Mouse (Mus musculus) liver (tissue): Measurements from ENCODE around the gene Txndc15.
A peak's percentile ranks its signal among the peaks of the same experiment; 100 is the strongest.
"Not testable (repeated sequence)": the region's sequence is repeated elsewhere in the genome, so short reads cannot be mapped to it uniquely, and the experiment has no call there.

Source experiments
- DNase-seq: peaks from one replicate; pipeline ENCODE4 v3.0.0-alpha.2; 2020; ENCODE audit warnings: mixed read lengths

Gene Txndc15

DNA sequence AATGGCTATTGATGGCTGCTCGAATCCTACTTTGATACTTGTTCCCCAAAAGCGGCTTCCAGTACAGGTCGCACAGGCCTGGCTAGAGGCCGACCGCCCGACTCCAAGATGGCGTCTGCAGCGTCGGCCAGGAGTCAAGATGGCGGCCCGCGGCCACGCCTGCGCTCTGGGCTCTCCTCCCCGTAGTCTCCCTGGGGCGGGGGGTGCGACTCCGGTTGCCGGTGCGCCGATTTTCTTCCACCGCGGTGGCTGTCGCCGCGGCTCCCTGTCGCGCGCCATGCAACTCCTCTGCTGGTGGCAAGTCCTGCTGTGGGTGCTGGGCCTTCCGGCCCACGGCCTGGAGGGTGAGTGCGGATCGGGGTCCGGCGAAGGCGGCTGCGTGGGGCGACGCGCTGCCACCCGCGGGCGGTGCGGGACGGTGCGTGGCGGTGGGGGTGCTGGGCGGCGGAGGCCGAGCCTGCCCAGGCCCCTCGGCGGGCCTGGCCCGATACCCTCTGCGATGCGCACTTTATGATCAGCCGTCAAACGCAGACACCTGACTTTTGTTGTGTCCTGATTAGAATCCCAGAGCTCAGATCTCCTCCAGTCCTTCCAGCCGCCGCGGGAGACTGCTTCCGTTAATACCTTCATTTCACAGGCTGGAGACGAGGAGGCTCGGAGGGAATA is at the start of gene Txndc15:
Txndc15 (plus strand) TSS at position 150 of the 666 bp plus-strand sequence.
- peak; percentile 89 for DNase-seq

DNA sequence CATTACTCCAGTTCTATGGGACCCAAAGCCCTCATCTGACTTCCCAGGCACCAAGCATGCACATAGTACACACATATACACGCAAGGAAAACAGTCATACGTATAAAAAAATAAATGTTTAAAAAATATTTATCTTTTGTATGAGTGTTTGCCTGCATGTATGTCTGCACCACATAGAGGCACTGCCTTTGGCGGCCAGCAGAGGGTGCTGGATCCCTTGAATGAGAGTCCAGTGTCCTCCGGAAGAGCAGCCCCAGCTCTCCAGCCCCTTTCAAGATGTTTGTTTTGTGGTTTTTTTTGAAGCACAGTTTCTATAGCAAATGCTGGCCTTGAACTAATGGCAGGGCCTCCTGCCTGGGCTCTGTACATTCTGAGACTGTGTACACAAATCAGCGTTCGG is 45.9 kb upstream of the Txndc15 start:
- DNase-seq: peak; percentile 55

DNA sequence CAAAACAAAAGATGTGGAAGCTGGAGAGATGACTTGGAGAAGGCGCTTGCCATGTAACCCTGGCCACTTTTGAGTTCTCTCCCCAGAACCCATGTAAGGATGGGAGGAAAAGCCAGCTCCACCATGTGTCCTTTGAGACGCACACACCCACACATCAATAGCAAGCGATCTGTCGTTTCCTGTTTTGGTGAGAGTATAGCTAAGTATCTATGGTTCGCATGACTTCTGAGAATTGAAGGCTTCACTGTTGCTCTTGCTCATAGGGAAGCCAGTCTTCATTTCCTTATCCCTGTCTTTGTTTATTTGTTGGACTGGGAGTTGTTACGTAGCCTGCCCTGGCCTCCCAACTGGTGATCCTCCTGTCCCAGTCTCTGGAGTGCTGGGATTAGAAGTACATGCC is 41.7 kb upstream of the Txndc15 start:
- no peak for DNase-seq

DNA sequence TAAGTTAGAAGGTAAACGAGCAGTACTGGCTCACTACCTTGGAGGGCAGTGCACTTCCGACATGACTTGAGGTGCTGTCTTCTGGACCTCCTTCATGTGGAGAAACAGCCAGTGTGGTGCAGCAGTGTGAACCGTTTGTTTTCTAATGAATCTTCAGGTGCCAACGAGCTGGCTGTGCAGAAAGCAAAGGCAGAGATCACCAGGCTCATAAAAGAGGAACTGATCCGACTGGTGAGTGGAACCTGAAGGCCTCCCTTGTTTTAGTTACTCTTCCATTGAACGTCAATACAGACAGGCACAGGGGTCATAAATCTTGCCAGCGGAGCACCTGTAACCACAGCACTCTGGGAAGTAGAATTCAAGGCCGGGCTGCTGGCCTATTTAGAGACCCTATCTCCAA is 37.1 kb upstream of the Txndc15 start:
- no peak for DNase-seq

DNA sequence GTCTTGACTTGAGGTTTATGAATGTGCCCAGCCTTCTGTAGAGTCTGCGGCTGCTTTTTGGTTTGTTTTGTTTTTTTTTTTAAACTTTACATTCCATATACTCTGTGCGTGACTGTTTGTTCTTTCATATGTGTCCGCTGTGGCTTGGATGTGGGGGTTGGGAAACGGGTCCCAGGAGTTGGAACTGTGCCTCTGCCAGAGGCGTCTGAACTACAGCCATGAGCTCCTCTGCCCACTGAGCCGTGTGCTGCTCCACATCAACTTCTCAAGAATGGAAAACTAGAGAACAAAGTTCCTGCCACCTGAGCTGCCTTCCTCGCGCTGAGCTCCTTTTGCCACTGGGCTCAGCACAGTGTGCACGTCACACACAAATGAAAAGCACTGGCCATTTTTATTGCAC is 32.2 kb upstream of the Txndc15 start:
- DNase-seq: no peak

DNA sequence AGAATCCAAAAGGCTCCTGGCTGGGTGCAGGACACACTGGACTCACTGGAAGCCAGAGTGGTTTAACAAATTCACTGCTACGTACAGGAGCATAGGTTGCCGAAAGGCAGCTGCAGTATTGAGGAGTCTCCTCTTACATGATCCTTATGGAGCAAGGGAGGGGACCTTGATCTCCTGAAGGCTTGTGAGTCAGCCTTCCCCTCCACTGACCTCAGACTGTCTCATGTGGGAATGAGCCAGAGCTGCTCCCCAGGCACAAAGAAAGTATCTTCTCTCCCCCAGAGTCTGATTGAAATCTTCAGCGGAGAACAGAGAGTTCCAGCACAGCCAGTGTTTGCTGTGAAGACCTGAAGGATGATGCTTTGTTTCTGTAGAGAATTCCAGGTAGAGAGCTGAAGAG is 30.9 kb upstream of the Txndc15 start:
- no peak for DNase-seq

DNA sequence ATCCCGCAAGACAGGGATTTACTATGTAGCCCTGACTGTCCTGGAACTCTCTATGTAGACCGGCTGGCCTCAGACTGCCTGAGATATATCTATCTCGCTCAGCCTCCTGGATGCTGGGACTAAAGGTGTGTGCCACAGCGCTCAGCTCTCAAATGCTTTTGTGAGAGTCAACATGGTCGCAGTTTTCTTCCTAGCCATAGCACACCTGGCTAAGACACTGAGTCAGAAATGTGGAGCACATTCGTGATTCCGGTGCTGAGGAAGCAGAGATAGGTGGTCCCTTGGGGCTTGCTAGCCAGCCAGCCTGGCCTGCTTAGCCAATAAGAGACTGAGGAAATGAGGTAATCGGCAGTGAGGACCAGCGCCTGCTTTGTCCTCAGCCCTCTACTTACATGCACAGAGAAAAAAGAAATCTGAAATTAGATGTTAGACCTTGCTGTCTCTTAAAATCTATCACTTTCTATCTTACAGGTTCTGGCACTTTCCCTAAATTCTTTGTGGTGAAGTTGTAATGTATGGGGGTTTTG is 28.3 kb upstream of the Txndc15 start:
- DNase-seq: no peak

DNA sequence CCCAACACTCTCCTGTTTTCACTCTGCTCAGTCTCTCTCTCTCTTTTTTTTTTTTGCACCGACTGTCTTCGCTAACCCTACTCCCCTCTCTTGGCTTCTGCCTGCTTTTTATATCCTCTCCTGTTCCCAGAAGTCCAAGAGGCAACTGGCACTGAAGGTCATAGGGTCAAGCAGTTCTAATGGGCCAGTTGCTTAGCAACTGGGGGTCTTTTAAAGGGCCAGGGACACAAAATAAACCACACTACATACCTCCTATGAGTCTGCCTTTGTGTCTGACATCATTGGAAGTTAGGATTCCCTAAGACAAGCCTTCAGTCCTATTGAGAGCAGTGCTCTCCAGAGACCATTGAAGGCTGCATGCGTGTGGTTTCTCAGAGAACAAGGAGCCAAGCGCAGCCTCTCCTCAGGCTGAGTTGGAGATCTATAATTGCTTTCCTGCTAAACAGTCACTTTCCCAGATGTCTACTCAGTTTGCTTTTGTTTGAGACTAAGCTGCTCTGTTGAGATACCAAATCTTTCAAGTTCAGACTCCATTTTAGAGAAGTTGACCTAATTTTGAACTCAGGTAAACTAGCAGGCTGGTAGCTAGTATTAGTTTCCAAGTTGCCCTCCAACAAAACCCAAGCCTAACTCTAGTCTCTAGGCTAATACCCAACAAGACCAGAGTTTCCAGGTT is 26.4 kb upstream of the Txndc15 start:
- no peak for DNase-seq

DNA sequence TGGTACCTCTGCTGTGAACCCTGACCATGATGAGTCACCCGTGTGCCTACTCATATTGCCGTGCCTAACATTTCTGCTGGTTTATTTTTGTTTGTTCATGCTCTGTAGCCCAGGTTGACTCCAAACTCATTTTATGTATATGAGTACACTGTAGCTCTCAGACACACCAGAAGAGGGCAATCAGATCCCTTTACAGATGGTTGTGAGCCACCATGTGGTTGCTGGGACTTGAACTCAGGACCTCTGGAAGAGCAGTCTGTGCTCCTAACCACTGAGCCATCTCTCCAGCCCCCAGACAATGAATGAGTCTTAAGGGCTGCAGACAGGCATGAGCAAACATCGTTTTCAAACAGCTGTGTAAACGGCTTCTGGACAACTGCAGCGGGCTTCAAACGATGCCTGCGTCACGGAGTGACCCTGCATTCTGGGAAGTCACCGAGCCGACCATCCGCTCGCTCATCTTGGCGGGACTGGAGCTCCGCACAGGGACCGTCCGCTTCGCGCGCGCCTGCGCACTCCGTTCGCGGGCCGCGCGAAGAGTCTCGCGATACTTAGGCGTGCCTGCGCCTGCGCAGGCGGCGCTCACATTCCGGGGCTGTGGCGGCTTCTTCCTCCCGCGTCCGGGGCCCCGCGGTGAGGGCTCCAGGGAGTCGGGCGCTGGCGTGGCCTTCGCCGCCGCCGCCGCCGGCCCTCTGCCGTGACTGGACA is 21.8 kb upstream of the Txndc15 start, which contains the start of gene B230219D22Rik:
B230219D22Rik (plus strand) TSS at position 590 of the 708 bp plus-strand sequence.
- peak; percentile 94 for DNase-seq

DNA sequence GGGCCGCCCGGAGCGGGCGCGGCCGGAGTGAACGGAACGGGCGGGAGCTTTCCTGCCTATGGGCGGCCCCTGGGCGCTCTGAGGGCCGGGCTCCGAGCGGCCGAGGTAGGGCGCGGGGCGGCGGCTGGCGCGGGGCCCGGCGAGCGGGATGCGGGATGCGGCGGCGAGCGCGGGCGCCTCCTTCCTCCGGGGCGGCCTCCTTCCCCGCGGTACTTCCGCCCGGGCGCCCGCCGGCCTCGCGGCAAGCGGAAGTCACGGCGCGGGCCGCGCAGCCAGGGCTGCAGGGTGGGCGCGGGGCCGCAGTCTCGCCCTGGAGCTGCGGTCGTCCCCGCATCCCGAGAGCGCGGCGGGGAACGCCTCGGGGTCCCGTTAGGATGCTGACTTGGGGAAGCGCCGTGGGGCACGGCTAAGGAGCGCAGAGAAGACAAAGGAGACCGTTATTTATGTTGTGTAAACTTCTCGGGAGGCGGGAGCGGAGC is 21.2 kb upstream of the Txndc15 start:
- DNase-seq: no peak

DNA sequence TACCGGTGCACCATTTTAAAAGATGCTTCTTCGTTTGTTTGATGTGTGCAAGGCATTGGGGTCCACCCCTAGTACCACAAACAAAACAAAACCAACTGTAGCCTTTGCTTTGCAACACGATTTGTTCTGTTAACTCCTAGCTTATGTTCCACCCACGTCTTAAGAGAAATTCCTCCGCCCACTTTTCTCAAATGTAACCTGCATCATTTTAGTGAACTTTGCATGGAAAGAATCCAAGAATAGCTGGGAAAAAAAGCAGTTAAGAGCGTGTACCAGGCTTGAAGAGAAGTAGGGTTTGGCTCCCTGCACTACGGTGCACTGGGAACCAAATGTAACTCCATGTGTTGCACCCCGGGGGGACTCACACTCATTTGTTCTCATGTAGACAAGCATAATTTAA is 20.3 kb upstream of the Txndc15 start:
- DNase-seq: no peak

DNA sequence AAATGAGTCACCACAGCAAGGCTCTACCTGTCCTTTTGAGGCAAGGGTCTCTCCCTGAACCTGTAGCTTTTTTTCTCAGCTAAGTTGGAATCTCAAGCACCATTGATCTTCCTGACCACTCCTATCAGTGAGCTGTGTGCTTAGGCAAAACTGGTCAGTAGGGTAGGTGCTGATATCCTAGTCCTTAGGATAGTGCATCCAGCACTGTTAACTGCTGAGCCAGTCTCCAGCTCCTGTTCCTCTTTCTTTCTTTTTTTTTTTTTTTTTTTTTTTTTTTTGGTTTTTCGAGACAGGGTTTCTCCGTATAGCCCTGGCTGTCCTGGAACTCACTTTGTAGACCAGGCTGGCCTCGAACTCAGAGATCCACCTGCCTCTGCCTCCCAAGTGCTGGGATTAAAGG is 18.5 kb upstream of the Txndc15 start:
- not testable (repeated sequence) for DNase-seq

DNA sequence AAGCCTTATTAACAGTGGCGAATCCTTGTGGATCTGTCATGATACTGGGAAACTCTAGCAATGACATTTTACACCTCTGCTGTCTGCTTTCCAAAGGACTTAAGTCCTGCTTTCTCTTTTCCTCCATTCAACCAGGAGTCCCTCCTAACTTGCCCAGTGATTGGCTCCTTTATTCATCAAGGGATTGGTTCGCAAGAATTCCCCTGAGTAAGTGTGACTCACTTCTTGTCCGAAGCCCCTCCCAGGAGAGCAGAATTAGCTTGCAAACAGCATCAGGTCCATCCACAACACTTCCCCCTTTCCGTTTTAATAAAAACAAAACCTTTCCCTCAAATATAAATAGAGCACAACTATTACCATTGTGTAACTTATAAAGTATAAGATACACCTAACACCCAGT is 10.1 kb upstream of the Txndc15 start:
- DNase-seq: no peak

DNA sequence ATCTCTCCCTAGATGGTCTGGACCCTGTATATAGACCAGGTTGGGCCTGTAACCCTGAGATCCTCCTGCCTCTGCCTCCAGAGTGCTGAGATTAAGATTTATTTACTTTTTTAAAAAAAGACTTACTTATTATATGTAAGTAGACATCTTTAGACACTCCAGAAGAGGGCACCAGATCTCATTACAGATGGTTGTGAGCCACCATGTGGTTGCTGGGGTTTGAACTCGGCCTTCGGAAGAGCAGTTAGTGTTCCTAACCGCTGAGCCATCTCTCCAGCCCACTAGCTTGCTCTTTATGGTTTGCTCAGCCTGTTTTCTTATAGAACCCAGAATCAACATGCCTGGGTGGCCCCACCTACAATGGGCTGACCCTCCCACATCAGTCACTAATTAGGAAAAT is 1.6 kb upstream of the Txndc15 start:
- no peak for DNase-seq

DNA sequence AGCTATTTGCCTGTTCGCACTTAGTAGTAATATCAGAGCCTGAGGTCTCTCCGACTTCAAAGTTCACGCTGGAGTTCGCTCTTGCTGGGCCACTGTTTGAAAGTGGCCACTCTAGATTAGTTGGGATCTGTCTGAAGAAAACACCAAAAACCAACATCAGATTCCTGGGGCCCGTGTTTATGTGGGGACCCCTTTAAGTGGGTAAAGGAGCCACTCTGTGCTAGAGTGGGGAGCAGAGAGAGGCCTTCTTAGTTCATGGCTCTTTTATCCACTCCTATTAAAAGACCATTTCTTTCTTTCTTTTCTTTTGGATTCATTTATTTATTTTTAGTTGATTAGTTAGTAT is 690 bp downstream of the Txndc15 start:
- no peak for DNase-seq

DNA sequence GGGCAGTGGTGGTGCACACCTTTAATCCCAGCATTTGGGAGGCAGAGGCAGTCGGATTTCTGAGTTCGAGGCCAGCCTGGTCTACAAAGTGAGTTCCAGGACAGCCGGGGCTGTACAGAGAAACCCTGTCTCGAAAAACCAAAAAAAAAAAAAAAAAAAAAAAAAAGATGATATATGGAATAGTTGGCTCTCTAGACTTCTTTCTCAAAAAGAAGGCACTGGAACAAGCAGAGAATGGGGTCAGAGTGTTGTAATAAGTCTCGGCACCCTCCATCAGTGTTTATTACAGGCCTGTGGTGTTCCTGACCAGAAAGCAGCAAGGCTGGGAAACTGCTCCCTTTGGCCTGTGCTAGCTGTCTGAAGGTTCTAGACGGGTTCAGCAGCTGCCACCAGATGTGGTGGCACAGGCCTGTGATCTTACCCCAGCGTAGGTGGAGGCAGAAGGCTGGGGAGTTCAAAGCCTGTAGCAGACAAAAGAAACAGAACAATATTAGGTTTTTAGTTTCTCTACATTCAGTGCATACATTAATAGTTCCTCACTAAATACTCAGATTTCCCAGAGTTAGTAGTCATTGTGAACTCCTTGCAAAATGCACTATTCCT is 1.6 kb downstream of the Txndc15 start:
- DNase-seq: no peak

DNA sequence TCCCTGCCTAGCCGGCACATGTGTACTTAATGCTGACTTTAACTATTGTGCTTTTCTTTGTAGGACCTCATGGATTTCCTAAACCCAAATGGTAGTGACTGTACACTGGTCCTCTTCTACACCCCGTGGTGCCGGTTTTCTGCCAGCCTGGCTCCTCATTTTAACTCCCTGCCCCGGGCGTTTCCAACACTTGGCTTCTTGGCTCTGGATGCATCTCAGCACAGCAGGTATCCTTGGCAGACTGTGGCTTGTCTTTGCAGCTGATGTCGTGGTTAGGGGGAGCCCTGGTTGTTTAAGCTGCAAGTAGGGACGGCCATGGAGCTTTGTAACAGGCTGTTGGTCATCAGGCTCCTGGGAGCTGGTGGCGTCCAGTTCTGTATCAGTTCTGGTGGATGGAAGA is 7.1 kb downstream of the Txndc15 start:
- no peak for DNase-seq

DNA sequence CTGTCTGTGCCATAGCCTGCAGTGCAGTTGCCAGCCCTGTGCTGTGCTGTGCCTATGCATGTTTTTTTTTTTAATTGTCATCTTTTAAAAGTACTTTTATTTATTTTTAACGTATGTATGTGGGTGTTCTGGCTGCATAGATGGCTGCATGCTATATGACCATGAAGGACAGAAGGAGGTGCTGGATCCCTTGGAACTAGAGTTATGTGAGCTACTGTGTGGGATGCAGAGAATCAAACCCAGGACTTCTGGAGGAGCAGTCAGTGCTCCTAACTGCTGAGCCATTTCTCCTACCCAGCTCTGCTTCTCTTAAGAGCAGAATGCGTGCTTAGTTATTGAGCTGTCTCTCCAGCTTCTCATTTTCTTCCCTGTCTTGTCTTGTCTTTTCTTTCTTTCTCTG is 7.5 kb downstream of the Txndc15 start:
- DNase-seq: no peak

DNA sequence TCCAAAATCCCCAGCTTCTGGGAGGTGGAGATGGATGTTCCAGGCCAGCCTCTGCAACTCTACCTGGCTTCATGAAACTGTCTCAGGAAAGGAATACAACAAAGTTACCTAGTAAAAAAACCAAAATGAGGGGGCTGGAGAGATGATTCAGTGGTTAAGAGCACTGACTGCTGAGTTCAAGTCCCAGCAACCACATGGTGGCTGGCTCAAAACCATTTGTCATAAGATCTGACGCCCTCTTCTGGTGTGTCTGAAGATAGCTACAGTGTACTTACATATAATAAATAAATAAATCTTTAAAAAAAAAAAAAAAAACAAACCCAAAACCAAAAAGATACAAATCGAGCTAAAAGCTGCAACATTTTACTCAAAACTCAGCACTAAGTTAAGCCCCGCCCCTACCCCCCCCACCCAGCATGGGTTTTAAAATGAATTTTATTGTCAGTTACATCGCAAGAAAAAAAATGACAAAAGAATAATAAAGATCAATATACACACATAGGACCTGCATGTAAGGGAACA is 12.2 kb downstream of the Txndc15 start:
- DNase-seq: no peak

DNA sequence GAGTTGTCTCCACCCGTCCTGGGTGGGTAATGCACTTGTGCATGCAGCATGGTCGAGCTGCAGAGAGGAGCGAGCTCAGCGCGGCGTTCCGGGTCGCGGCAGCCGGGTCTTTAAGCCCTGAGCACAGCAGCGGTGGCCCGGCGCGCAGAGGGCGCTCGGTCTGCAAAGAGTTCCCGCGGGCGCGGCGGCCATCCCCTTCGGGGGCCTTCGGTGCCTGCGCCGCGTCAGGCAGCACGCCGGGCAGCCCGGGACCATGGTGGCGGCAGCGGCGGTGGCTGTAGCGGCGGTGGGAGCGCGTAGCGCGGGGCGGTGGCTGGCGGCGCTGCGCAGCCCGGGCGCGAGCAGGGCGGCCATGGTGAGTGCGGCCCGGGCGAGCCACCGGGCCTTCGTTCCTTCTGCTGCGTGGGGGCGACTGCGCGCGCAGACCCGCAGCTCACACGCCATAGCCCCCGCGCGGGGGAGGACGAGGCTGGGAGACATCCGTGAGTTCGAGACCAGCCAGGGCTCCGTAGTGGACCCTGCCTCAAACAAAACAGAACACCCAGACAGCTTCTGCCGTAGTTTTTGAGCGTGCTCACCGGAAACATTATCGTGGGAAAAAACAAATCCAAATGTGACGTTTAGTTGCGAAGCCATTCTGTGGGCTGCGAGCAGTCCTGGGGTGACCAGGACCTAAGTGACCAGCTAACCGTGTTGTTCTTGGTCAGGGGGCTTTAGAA is 12.8 kb downstream of the Txndc15 start, which contains the start of gene Pcbd2:
Pcbd2 (plus strand) TSS at position 249 of the 719 bp plus-strand sequence.
- DNase-seq: peak; percentile 92

DNA sequence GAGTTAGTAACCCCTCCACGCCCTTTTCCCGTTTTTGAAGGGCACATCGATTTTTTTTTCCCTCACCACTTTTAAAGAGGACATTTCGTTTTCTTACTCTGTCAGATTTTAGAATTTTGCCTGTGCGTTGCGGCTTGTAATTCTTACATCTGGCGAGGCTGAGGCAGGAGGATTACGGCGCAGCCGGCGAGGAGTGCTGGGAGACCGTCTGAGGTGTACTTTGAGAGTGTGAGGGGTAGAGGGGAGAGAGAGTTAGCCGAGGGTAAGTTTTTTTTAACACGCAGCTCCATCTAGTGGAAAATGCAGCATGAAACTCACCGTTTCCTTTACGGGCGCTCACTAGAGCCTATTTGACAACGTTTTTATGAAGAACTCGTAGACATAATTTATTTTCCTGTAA is 13.4 kb downstream of the Txndc15 start:
- DNase-seq: peak; percentile 74

DNA sequence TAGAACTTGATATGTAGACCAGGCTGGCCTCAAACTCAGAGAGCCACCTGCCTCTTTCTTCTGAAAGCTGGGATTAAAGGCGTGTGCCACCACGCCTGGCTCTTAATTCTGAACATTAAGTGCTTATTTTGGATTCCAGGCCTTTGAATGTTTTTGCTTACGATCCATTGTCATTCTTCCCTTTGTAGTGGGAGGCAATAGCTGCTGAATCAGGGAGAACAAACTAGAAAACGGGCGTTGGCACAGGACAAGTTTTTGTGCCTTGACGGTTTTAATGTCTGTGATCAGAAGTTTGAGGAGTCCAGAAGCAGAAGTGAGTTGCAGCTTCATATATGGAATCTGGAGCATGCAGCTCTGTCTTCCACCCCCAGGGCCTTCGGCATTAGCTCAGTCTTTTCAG is 16.3 kb downstream of the Txndc15 start:
- no peak for DNase-seq
